Mouse (Mus musculus) kidney, postnatal 10 days (tissue): ENCODE measurements around the gene Pcgf6.

Experiments used
- DNase-seq: peaks from one replicate; pipeline ENCODE4 v3.0.0; 2021; ENCODE audit warnings: mixed read lengths

Pcgf6 gene

GRCm38 (mm10) chr19:47050271-47051032 is at the start of gene Pcgf6:
Pcgf6 (minus strand) TSS chr19:47050906.
- DNase-seq = peak; percentile 88

GRCm38 (mm10) chr19:47090550-47091156 is 39.9 kb upstream of the Pcgf6 start, which contains the start of the genes Usmg5 and Pdcd11:
Usmg5 (minus strand) TSS chr19:47090647.
Pdcd11 (plus strand) TSS chr19:47090768.
- DNase-seq = peak; percentile 98

GRCm38 (mm10) chr19:47089718-47090525 is 39.2 kb upstream of the Pcgf6 start:
- no peak for DNase-seq

- peak; percentile 32 for DNase-seq
Observed at GRCm38 (mm10) chr19:47088226-47088625, 37.5 kb upstream of the Pcgf6 start.

GRCm38 (mm10) chr19:47067924-47068611 is 17.4 kb upstream of the Pcgf6 start:
- peak; percentile 91 for DNase-seq

- DNase-seq = peak; percentile 98
Observed at GRCm38 (mm10) chr19:47067096-47067882, 16.6 kb upstream of the Pcgf6 start, which contains the start of gene Taf5. Taf5 (plus strand) TSS chr19:47067746.

GRCm38 (mm10) chr19:47065860-47066259 is 15.2 kb upstream of the Pcgf6 start:
- DNase-seq = no peak

GRCm38 (mm10) chr19:47057684-47058083 is 7.0 kb upstream of the Pcgf6 start:
- no peak for DNase-seq

- peak; percentile 47 for DNase-seq
Observed at GRCm38 (mm10) chr19:47053471-47053870, 2.8 kb upstream of the Pcgf6 start.

- DNase-seq = no peak
Observed at GRCm38 (mm10) chr19:47052927-47053326, 2.2 kb upstream of the Pcgf6 start.

GRCm38 (mm10) chr19:47049840-47050239 is 866 bp downstream of the Pcgf6 start:
- no peak for DNase-seq

GRCm38 (mm10) chr19:47049061-47049460 is 1.6 kb downstream of the Pcgf6 start:
- DNase-seq = no peak

GRCm38 (mm10) chr19:47047236-47047833 is 3.4 kb downstream of the Pcgf6 start:
- no peak for DNase-seq

GRCm38 (mm10) chr19:47046343-47046742 is 4.4 kb downstream of the Pcgf6 start:
- no peak for DNase-seq

GRCm38 (mm10) chr19:47043608-47044007 is 7.1 kb downstream of the Pcgf6 start:
- no peak for DNase-seq

- DNase-seq = no peak
Observed at GRCm38 (mm10) chr19:47040720-47041473, 9.8 kb downstream of the Pcgf6 start.

GRCm38 (mm10) chr19:47036596-47036995 is 14.1 kb downstream of the Pcgf6 start:
- no peak for DNase-seq

GRCm38 (mm10) chr19:47034916-47035315 is 15.8 kb downstream of the Pcgf6 start:
- DNase-seq = no peak

- no peak for DNase-seq
Observed at GRCm38 (mm10) chr19:47031770-47032169, 18.9 kb downstream of the Pcgf6 start.

- DNase-seq = no peak
Observed at GRCm38 (mm10) chr19:47029796-47030195, 20.9 kb downstream of the Pcgf6 start.

- no peak for DNase-seq
Observed at GRCm38 (mm10) chr19:47026513-47026912, 24.2 kb downstream of the Pcgf6 start.
